Mouse (Mus musculus): ENCODE results near the gene Nrde2. TPM values are rescaled to one million over a fixed set of nuclear protein-coding genes. Genes with fewer than 3 reads are reported as not detected.
A peak's percentile ranks its signal among the peaks of the same experiment; 100 is the strongest.
"Not testable (repeated sequence)": the region's sequence is repeated elsewhere in the genome, so short reads cannot be mapped to it uniquely, and the experiment has no call there.

The Nrde2 gene
- polyA plus RNA-seq, 1 experiment from 2014 or later: 12.0 TPM

DNA sequence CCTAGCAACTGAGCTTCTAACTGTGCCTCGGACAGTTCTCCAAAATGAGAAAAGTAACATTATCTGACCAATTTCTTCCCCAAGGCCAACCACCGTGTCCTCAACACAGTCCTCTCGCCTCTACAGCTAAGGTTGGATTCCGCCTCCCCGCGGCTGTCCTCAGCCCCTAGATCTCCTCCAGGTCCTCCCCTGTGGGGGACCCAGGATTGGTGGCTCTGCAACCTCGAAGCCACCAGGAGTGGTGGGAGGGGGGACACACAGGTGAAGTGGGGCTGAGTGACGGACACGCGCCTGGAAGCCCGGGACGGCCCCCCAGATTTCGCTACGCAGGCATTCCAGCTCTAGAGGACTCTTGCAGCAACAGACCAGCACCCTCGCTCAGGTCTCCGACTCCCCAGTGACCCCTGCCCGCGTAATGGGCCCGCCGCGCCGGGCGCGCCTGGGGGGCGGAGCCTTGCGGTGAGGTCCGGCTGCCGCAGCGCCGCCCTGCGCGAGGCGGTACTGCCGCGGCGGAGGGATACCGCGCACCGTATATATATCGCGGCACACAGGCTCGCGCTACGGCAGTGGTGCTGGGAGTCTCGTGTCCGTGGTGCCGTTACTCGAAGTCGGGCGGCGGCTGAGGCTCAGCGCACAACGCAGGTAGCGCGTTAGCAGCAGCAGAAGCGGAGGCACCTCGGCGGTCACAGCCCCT, 39.7 kb upstream of the Nrde2 start, which contains the start of gene Calm1:
TSS of gene Calm1 (plus strand) at position 469 of the 694 bp plus-strand sequence.
- Histone ChIP-seq H3K4me3 (replicated peaks; ENCODE audit: low read length) (peak within 1 kb of the TSS; percentile 96), H3K9ac (peak within 1 kb of the TSS; percentile 98), H3K4me2 (replicated peaks) (peak within 1 kb of the TSS; percentile 98), H3K27ac (peak within 1 kb of the TSS; percentile 89), H3K27me3 (ENCODE audit: control insufficient read depth, insufficient read depth, low read length) (no peaks in the 10 kb centered on the region), H3K36me3 (replicated peaks; ENCODE audit: control insufficient read depth, insufficient read depth) (peaks cover 20% of the 10 kb centered on the region), H3K9me3 (ENCODE audit: control insufficient read depth, low read length) (no peaks in the 10 kb centered on the region), H3K4me1 (replicated peaks; ENCODE audit: control insufficient read depth, insufficient read depth, low read length) (peaks cover 21% of the 10 kb centered on the region)
- under 1% methylated on average over 58 of the region's 58 CpGs for WGBS
- DNase-seq (ENCODE audit: low spot score) (peak; percentile 95), ATAC-seq (ENCODE audit: low FRiP score) (peak; percentile 88)

DNA sequence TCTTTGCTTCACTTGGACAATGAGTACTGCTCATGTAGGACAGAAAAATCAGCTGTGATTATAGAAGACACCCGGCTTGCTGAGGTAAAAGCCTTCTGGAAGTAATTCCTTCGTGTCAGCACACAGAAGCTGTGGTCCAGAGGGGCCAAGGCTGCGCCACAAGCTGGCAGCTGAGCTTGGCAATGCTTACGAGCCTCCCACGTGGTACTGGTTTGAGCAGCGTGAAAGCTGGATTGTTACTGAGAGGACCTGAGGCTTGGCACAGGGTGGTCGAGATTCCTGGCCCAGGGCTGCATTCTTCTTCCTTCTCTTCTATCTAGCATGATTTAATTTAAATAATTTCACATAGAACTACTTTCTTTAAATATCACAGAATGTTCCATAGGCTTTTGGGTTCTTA, 37.3 kb upstream of the Nrde2 start:
- Histone ChIP-seq H3K36me3 (replicated peaks; ENCODE audit: control insufficient read depth, insufficient read depth) (no peaks in the 10 kb centered on the region), H3K4me2 (replicated peaks) (no peak overlapping the region), H3K4me1 (replicated peaks; ENCODE audit: control insufficient read depth, insufficient read depth, low read length) (peaks cover 3% of the 10 kb centered on the region; the same call in 1 of the 2 replicates), H3K4me3 (replicated peaks; ENCODE audit: low read length) (no peak overlapping the region), H3K27ac (no peak overlapping the region), H3K9me3 (ENCODE audit: control insufficient read depth, low read length) (no peaks in the 10 kb centered on the region), H3K27me3 (ENCODE audit: control insufficient read depth, insufficient read depth, low read length) (no peaks in the 10 kb centered on the region), H3K9ac (no peak overlapping the region)
- DNase-seq (ENCODE audit: low spot score): no peak
- ATAC-seq (ENCODE audit: low FRiP score): no peak
- WGBS: 64% methylated on average over 7 of the region's 7 CpGs

DNA sequence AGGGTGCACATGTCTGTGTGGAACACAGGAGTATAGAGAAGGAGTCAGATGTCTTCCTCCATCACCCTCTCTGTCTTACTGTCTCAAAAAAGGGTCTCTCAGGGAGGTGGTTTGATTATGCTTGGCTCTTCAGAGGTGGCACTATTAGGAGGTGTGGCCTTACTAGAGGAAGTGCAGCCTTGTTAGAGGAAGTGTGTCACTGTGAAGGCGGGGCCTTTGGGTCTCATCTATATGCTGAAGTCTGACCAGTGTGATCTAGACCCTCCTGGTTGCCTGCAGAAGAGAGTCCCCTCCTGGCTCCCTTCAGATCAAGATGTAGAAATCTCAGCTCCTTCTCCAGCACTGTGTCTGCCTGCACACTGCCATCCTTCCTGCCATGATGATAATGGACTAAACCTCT, 34.7 kb upstream of the Nrde2 start:
- Histone ChIP-seq H3K36me3 (replicated peaks; ENCODE audit: control insufficient read depth, insufficient read depth) (no peaks in the 10 kb centered on the region), H3K4me1 (replicated peaks; ENCODE audit: control insufficient read depth, insufficient read depth, low read length) (no peaks in the 10 kb centered on the region; the same call in 1 of the 2 replicates), H3K27ac (no peak overlapping the region), H3K4me3 (replicated peaks; ENCODE audit: low read length) (no peak overlapping the region), H3K27me3 (ENCODE audit: control insufficient read depth, insufficient read depth, low read length) (no peaks in the 10 kb centered on the region), H3K4me2 (replicated peaks) (no peak overlapping the region), H3K9me3 (ENCODE audit: control insufficient read depth, low read length) (no peaks in the 10 kb centered on the region), H3K9ac (no peak overlapping the region)
- ATAC-seq (ENCODE audit: low FRiP score): no peak
- DNase-seq (ENCODE audit: low spot score): no peak
- 100% methylated on average over 1 of the region's 1 CpGs for WGBS

DNA sequence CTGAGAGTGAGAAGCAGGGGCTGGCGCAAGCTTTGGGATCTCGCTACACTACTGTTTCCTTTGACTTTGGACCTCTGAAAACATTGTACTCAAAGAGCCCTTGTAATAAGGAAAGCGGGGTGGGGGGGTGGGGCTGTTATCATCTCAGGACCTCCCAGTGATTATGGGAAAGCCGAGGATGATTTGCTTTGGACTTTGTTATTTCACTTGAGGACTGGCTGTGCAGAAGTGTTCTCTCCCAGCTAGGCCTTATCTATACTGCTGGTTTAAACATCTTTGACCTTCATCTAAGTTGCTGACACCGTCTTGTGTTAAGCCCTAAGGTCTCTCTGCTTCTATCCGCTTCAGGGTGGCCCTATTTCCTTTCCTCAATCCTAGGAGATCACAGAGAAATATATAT, 31.3 kb upstream of the Nrde2 start:
- Histone ChIP-seq H3K4me2 (replicated peaks) (no peak overlapping the region), H3K36me3 (replicated peaks; ENCODE audit: control insufficient read depth, insufficient read depth) (no peaks in the 10 kb centered on the region), H3K4me3 (replicated peaks; ENCODE audit: low read length) (no peak overlapping the region), H3K27ac (no peak overlapping the region), H3K9ac (no peak overlapping the region), H3K27me3 (ENCODE audit: control insufficient read depth, insufficient read depth, low read length) (no peaks in the 10 kb centered on the region), H3K9me3 (ENCODE audit: control insufficient read depth, low read length) (no peaks in the 10 kb centered on the region), H3K4me1 (replicated peaks; ENCODE audit: control insufficient read depth, insufficient read depth, low read length) (0 out of 2 replicates have a peak, but pooled peaks cover 8% of the 10 kb centered on the region)
- WGBS: 88% methylated on average over 6 of the region's 6 CpGs
- no peak for DNase-seq (ENCODE audit: low spot score)
- ATAC-seq (ENCODE audit: low FRiP score): no peak

GRCm38 (mm10) chr12:100187756-100188430, 28.4 kb upstream of the Nrde2 start:
- peak overlapping the region; percentile 87 for H3K4me2 ChIP-seq (replicated peaks)
- no peaks in the 10 kb centered on the region for H3K36me3 ChIP-seq (replicated peaks; ENCODE audit: control insufficient read depth, insufficient read depth)
- no peaks in the 10 kb centered on the region for H3K27me3 ChIP-seq (ENCODE audit: control insufficient read depth, insufficient read depth, low read length)
- H3K9ac ChIP-seq: peak overlapping the region; percentile 76
- 0 out of 2 replicates have a peak, but pooled peaks cover 12% of the 10 kb centered on the region for H3K4me1 ChIP-seq (replicated peaks; ENCODE audit: control insufficient read depth, insufficient read depth, low read length)
- ATAC-seq (ENCODE audit: low FRiP score): no peak
- no peaks in the 10 kb centered on the region for H3K9me3 ChIP-seq (ENCODE audit: control insufficient read depth, low read length)
- peak overlapping the region; percentile 100 for H3K27ac ChIP-seq
- 1% methylated on average over 29 of the region's 29 CpGs for WGBS
- peak overlapping the region; percentile 61 for H3K4me3 ChIP-seq (replicated peaks; ENCODE audit: low read length)
- peak; percentile 44 for DNase-seq (ENCODE audit: low spot score)

- peak overlapping the region; percentile 61 for H3K4me3 ChIP-seq (replicated peaks; ENCODE audit: low read length)
- H3K4me2 ChIP-seq (replicated peaks): peak overlapping the region; percentile 87
- no peaks in the 10 kb centered on the region for H3K9me3 ChIP-seq (ENCODE audit: control insufficient read depth, low read length)
- 0 out of 2 replicates have a peak, but pooled peaks cover 12% of the 10 kb centered on the region for H3K4me1 ChIP-seq (replicated peaks; ENCODE audit: control insufficient read depth, insufficient read depth, low read length)
- peak overlapping the region; percentile 97 for H3K9ac ChIP-seq
- peak; percentile 99 for ATAC-seq (ENCODE audit: low FRiP score)
- H3K27me3 ChIP-seq (ENCODE audit: control insufficient read depth, insufficient read depth, low read length): no peaks in the 10 kb centered on the region
- peak; percentile 99 for DNase-seq (ENCODE audit: low spot score)
- peak overlapping the region; percentile 100 for H3K27ac ChIP-seq
- under 1% methylated on average over 52 of the region's 52 CpGs for WGBS
- no peaks in the 10 kb centered on the region for H3K36me3 ChIP-seq (replicated peaks; ENCODE audit: control insufficient read depth, insufficient read depth)
Measured at GRCm38 (mm10) chr12:100187013-100187755, 27.7 kb upstream of the Nrde2 start.

GRCm38 (mm10) chr12:100186376-100186775, 26.9 kb upstream of the Nrde2 start:
- WGBS: 6% methylated on average over 6 of the region's 6 CpGs
- no peaks in the 10 kb centered on the region for H3K36me3 ChIP-seq (replicated peaks; ENCODE audit: control insufficient read depth, insufficient read depth)

GRCm38 (mm10) chr12:100185897-100186296, 26.4 kb upstream of the Nrde2 start:
- Histone ChIP-seq H3K9me3 (ENCODE audit: control insufficient read depth, low read length) (no peaks in the 10 kb centered on the region), H3K4me1 (replicated peaks; ENCODE audit: control insufficient read depth, insufficient read depth, low read length) (0 out of 2 replicates have a peak, but pooled peaks cover 12% of the 10 kb centered on the region), H3K9ac (peak overlapping the region; percentile 97; the same call in 1 of the 2 replicates), H3K27ac (peak overlapping the region; percentile 100), H3K4me2 (replicated peaks) (peak overlapping the region; percentile 87), H3K27me3 (ENCODE audit: control insufficient read depth, insufficient read depth, low read length) (no peaks in the 10 kb centered on the region), H3K4me3 (replicated peaks; ENCODE audit: low read length) (peak overlapping the region; percentile 61; the same call in 1 of the 2 replicates), H3K36me3 (replicated peaks; ENCODE audit: control insufficient read depth, insufficient read depth) (no peaks in the 10 kb centered on the region)
- no peak for DNase-seq (ENCODE audit: low spot score)
- 68% methylated on average over 7 of the region's 7 CpGs for WGBS
- no peak for ATAC-seq (ENCODE audit: low FRiP score)

More at GRCm38 (mm10) chr12:100186376-100186775, 26.9 kb upstream of the Nrde2 start:
- peak overlapping the region; percentile 61 for H3K4me3 ChIP-seq (replicated peaks; ENCODE audit: low read length)
- ATAC-seq (ENCODE audit: low FRiP score) (no peak), DNase-seq (ENCODE audit: low spot score) (peak; percentile 55)
- H3K9me3 ChIP-seq (ENCODE audit: control insufficient read depth, low read length): no peaks in the 10 kb centered on the region
- peak overlapping the region; percentile 97 for H3K9ac ChIP-seq
- H3K27ac ChIP-seq: peak overlapping the region; percentile 100
- 0 out of 2 replicates have a peak, but pooled peaks cover 12% of the 10 kb centered on the region for H3K4me1 ChIP-seq (replicated peaks; ENCODE audit: control insufficient read depth, insufficient read depth, low read length)
- no peaks in the 10 kb centered on the region for H3K27me3 ChIP-seq (ENCODE audit: control insufficient read depth, insufficient read depth, low read length)
- peak overlapping the region; percentile 87 for H3K4me2 ChIP-seq (replicated peaks)

GRCm38 (mm10) chr12:100184976-100185375, 25.5 kb upstream of the Nrde2 start:
- not testable (repeated sequence) for ATAC-seq (ENCODE audit: low FRiP score); DNase-seq (ENCODE audit: low spot score); H3K27ac ChIP-seq; H3K4me3 ChIP-seq (replicated peaks; ENCODE audit: low read length); H3K9me3 ChIP-seq (ENCODE audit: control insufficient read depth, low read length); H3K27me3 ChIP-seq (ENCODE audit: control insufficient read depth, insufficient read depth, low read length); H3K36me3 ChIP-seq (replicated peaks; ENCODE audit: control insufficient read depth, insufficient read depth); H3K4me2 ChIP-seq (replicated peaks); H3K9ac ChIP-seq
- 87% methylated on average over 2 of the region's 2 CpGs for WGBS
- H3K4me1 ChIP-seq (replicated peaks; ENCODE audit: control insufficient read depth, insufficient read depth, low read length): 0 out of 2 replicates have a peak, but pooled peaks cover 12% of the 10 kb centered on the region

Measured in hindbrain, embryonic 14.5 days (tissue).